Mouse (Mus musculus) embryonic facial prominence, embryonic 15.5 days (tissue): Measurements from ENCODE around the gene Slc25a39. TPM values are rescaled to one million over a fixed set of nuclear protein-coding genes. Genes with fewer than 3 reads are reported as not detected.

Experiments
- ATAC-seq: fragments of 200-750 bp; cut with Nextera tagmentation; 2 replicates; pipeline ENCODE4 v1.8.0; 2017; ENCODE audit warnings: low read depth, moderate TSS enrichment; ENCODE audit not compliant: insufficient number of reproducible peaks, low FRiP score, low TSS enrichment
- H3K27ac ChIP-seq: fragments of 300-500 bp; sonication (generic); replicated peaks from 2 replicates; pipeline ENCODE4 v1.5.1; 2015; ENCODE audit warnings: mild to moderate bottlenecking, inconsistent platforms
- H3K27me3 ChIP-seq: fragments of 300-500 bp; sonication (generic); 2 replicates; pipeline ENCODE4 v1.6.1; 2015; ENCODE audit warnings: inconsistent platforms
- H3K36me3 ChIP-seq: fragments of 300-500 bp; sonication (generic); 2 replicates; pipeline ENCODE4 v1.6.1; 2015; ENCODE audit warnings: mild to moderate bottlenecking, inconsistent platforms
- H3K4me1 ChIP-seq: fragments of 300-500 bp; sonication (generic); 2 replicates; pipeline ENCODE4 v1.6.1; 2015; ENCODE audit warnings: inconsistent platforms
- H3K4me2 ChIP-seq: fragments of 300-500 bp; sonication (generic); replicated peaks from 2 replicates; pipeline ENCODE4 v1.6.1; 2015; ENCODE audit warnings: mild to moderate bottlenecking, inconsistent platforms
- H3K4me3 ChIP-seq: fragments of 300-500 bp; sonication (generic); replicated peaks from 2 replicates; pipeline ENCODE4 v1.5.1; 2015; ENCODE audit warnings: mild to moderate bottlenecking, inconsistent platforms
- H3K9ac ChIP-seq: fragments of 300-500 bp; sonication (generic); 2 replicates; pipeline ENCODE4 v1.6.1; 2015; ENCODE audit warnings: inconsistent platforms
- H3K9me3 ChIP-seq: fragments of 300-500 bp; sonication (generic); replicated peaks from 2 replicates; pipeline ENCODE4 v1.6.1; 2016; ENCODE audit warnings: inconsistent platforms
- WGBS: fragments of 180-500 bp; shearing (Covaris S2); methylation state at CpG from one replicate; pipeline ENCODE4 v1.1.7; 2015; 5-methylcytosine and 5-hydroxymethylcytosine counted together
- polyA plus RNA-seq: library from polyadenylated mRNA; unstranded; fragments of >200 nt; fragmentation: Nextera tagmentation; extraction: Ambion mirVana; gene quantifications from 2 replicates; pipeline ENCODE4 v1.2.1, GENCODE M21; 2015

The Slc25a39 gene
- polyA plus RNA-seq, 1 experiment from 2014 or later, result 197 TPM

DNA sequence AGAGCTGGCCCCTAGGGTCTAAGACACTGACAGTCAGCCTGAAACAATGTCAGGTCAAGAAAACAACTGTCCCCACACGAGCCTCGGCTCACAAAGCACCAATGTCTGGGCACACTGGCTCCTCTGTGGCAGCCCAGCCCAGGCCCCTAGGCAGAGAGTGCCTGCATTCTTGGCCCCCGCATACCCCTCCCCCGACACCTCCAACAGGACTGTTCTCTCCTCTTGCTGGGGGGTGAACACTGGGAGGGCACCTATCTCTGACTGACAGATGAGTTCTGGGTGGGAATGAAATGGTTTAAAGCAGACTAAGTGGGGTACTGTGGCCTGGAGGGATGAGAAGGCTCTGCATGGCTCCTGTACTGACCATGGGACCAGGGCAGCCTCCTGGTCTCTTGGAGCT lies 42.0 kb downstream of the Slc25a39 start:
- no peaks in the 10 kb centered on the region for H3K36me3 ChIP-seq
- no peaks in the 10 kb centered on the region for H3K27me3 ChIP-seq
- no peaks in the 10 kb centered on the region for H3K9me3 ChIP-seq
- H3K27ac ChIP-seq, result no peak overlapping the region
- WGBS, result 15% methylated on average over 4 of the region's 4 CpGs
- H3K4me2 ChIP-seq, result no peak overlapping the region
- H3K9ac ChIP-seq, result no peak overlapping the region
- no peak for ATAC-seq
- H3K4me1 ChIP-seq, result no peaks in the 10 kb centered on the region
- no peak overlapping the region for H3K4me3 ChIP-seq

GRCm38 (mm10) chr11:102364570-102365371 lies 43.0 kb downstream of the Slc25a39 start:
- WGBS, result 54% methylated on average over 14 of the region's 14 CpGs
- no peaks in the 10 kb centered on the region for H3K36me3 ChIP-seq
- no peak for ATAC-seq

DNA sequence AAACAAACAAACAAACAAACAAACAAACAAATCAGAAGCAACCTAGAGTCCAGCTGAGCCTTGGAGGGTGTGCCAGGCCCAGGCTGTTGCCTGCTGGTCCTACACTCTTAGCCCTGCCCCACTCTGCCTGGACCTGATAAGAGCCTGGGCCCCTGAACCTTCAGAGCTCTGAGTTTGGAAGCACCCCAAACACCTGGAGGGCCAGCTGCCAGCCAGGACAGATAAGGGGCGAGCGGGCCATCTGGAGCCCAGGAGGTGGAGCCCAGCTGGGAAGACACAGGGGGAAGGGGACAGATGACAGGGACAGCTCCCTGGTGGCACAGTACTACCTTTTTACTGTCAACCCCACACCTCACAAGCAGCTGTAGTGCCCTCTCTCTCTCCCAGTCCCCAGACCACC lies 44.1 kb downstream of the Slc25a39 start:
- H3K4me1 ChIP-seq, result no peaks in the 10 kb centered on the region
- H3K4me3 ChIP-seq, result no peak overlapping the region
- WGBS, result 74% methylated on average over 2 of the region's 2 CpGs
- no peak for ATAC-seq
- H3K9me3 ChIP-seq, result no peaks in the 10 kb centered on the region
- H3K36me3 ChIP-seq, result no peaks in the 10 kb centered on the region
- no peaks in the 10 kb centered on the region for H3K27me3 ChIP-seq
- no peak overlapping the region for H3K27ac ChIP-seq
- H3K4me2 ChIP-seq, result no peak overlapping the region
- H3K9ac ChIP-seq, result no peak overlapping the region

More at GRCm38 (mm10) chr11:102364570-102365371, 43.0 kb downstream of the Slc25a39 start:
- no peaks in the 10 kb centered on the region for H3K4me1 ChIP-seq
- no peak overlapping the region for H3K4me2 ChIP-seq
- no peaks in the 10 kb centered on the region for H3K9me3 ChIP-seq
- no peak overlapping the region for H3K27ac ChIP-seq
- no peak overlapping the region for H3K9ac ChIP-seq
- H3K4me3 ChIP-seq, result no peak overlapping the region
- no peaks in the 10 kb centered on the region for H3K27me3 ChIP-seq

- Histone ChIP-seq H3K27me3 (peaks cover under 1% of the 10 kb centered on the region; the same call in 1 of the 2 replicates), H3K27ac (no peak overlapping the region), H3K4me3 (no peak overlapping the region), H3K4me1 (no peaks in the 10 kb centered on the region), H3K4me2 (no peak overlapping the region), H3K9ac (no peak overlapping the region), H3K9me3 (no peaks in the 10 kb centered on the region), H3K36me3 (no peaks in the 10 kb centered on the region)
- ATAC-seq, result no peak
- 86% methylated on average over 8 of the region's 8 CpGs for WGBS
Observed at GRCm38 (mm10) chr11:102361776-102362495, 45.8 kb downstream of the Slc25a39 start.

DNA sequence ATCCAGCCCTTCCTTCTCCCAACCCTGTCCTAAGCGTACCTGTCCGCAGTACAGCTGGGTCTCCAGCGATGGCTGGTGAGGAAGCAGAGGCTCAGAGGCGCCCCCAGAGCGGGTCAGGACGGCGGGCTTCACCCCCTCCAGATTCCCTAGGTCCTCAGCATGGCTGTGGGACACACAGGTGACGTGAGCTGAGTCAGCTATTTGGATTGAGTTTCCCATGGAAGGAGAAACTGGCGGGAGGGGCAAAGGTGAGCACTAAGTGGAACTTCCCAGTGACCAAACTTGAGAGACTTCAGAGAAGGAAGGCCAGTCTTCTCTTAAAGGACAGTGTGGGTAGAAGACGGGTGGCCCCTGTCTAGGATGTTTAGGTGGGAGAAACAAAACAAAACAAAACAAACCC lies 49.4 kb downstream of the Slc25a39 start:
- 71% methylated on average over 10 of the region's 10 CpGs for whole genome bisulfite sequencing
- Histone ChIP-seq H3K4me3 (no peak overlapping the region), H3K9ac (no peak overlapping the region), H3K9me3 (no peaks in the 10 kb centered on the region), H3K4me1 (no peaks in the 10 kb centered on the region), H3K27ac (no peak overlapping the region), H3K4me2 (no peak overlapping the region), H3K27me3 (peaks cover 2% of the 10 kb centered on the region; the same call in 1 of the 2 replicates), H3K36me3 (no peaks in the 10 kb centered on the region)
- ATAC-seq, result no peak

DNA sequence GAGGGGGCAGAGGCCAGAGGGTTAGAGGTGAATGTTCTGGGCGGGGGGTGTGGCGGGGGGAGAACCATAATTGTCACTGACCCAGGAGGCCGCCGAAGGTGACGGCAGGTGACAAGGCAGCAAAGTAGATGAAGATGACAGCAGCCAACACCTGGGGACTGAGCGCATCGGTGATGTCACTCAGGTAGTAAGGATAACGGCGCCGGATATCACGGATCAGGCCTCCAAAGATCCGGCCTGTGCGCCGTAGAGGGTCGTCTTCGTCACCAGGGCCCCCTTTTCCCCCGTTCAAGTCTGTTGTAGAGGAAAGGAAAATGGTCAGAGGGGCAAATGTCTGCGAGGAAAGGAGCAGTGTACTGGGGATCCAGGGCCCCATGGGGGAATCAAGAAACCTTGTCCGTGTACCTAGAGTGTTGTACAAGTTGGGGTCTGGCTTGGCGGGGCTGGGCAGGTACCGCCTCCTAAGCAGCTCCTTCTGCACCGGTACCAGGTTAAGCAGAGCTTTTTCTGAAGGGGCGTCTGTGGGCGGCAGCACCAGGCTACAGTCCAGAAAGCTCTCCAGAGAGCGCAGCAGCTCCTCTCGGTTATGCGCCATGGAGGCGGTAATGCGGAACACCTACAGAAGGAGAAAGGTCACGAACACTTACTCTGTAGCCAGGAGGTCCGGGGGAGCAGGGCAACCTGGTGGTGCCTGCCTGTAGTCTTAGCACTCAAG lies 51.0 kb downstream of the Slc25a39 start:
- Histone ChIP-seq H3K9ac (no peak overlapping the region), H3K36me3 (no peaks in the 10 kb centered on the region), H3K4me1 (no peaks in the 10 kb centered on the region), H3K27me3 (peaks cover 2% of the 10 kb centered on the region; the same call in 1 of the 2 replicates), H3K4me2 (no peak overlapping the region), H3K4me3 (no peak overlapping the region), H3K9me3 (no peaks in the 10 kb centered on the region), H3K27ac (no peak overlapping the region)
- 66% methylated on average over 31 of the region's 31 CpGs for WGBS
- ATAC-seq, result no peak

GRCm38 (mm10) chr11:102356190-102356589 lies 51.6 kb downstream of the Slc25a39 start:
- no peaks in the 10 kb centered on the region for H3K4me1 ChIP-seq
- no peak overlapping the region for H3K4me2 ChIP-seq
- H3K9me3 ChIP-seq, result no peaks in the 10 kb centered on the region
- H3K9ac ChIP-seq, result no peak overlapping the region
- no peak overlapping the region for H3K27ac ChIP-seq
- no peak for ATAC-seq
- no peak overlapping the region for H3K4me3 ChIP-seq
- 81% methylated on average over 12 of the region's 12 CpGs for WGBS
- H3K27me3 ChIP-seq, result peaks cover 2% of the 10 kb centered on the region; the same call in 1 of the 2 replicates
- H3K36me3 ChIP-seq, result no peaks in the 10 kb centered on the region

DNA sequence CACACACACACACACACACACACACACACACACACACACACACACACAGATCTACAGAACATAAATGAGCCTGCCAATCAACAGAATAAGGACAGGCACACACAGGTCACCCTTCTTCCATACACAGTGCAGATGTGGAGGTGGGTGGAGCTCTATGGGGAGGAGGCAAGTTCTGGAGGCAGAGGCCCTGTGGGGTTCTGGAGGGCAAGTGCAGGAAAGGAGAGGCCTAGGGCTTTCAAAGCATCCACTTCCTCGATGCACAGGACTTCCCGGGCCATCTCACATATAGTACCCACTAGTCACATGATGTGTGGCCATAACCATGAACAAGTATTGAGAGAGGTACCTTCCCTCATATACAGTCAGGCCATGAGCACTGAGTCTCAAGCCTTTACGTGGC lies 52.2 kb downstream of the Slc25a39 start:
- Histone ChIP-seq H3K9ac (no peak overlapping the region), H3K36me3 (no peaks in the 10 kb centered on the region), H3K27me3 (peaks cover 2% of the 10 kb centered on the region; the same call in 1 of the 2 replicates), H3K9me3 (no peaks in the 10 kb centered on the region), H3K4me3 (no peak overlapping the region), H3K4me2 (no peak overlapping the region), H3K4me1 (no peaks in the 10 kb centered on the region), H3K27ac (no peak overlapping the region)
- 84% methylated on average over 3 of the region's 3 CpGs for WGBS
- no peak for ATAC-seq

DNA sequence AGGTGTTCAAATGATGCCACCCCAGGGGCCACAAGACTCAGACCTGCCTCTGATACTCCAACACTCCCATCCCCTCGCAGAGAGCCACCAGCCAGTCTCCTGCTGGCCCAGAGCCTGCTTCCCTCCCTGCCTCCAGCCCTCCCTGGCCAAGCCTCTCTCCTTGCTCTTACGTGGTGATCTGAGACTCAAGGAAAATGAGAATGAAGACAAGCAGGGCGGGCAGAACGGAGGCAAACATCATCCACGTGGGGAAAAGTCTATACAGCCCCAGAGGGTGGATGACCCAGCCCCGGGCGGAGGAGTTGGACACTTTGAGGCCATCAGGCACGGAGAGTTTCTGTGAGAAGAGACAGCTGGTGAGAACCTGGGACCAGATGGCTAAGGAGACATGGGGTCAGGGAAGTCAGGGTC lies 54.7 kb downstream of the Slc25a39 start:
- ATAC-seq, result no peak
- H3K9me3 ChIP-seq, result no peaks in the 10 kb centered on the region
- peaks cover 2% of the 10 kb centered on the region; the same call in 1 of the 2 replicates for H3K27me3 ChIP-seq
- H3K9ac ChIP-seq, result no peak overlapping the region
- H3K36me3 ChIP-seq, result no peaks in the 10 kb centered on the region
- no peak overlapping the region for H3K4me2 ChIP-seq
- H3K27ac ChIP-seq, result no peak overlapping the region
- no peak overlapping the region for H3K4me3 ChIP-seq
- 43% methylated on average over 8 of the region's 8 CpGs for WGBS
- H3K4me1 ChIP-seq, result no peaks in the 10 kb centered on the region
